Mouse (Mus musculus): ENCODE data around the gene Prg4.

The Prg4 gene

GRCm38 (mm10) chr1:150403914-150404313 lies 62.1 kb downstream of the Prg4 start:
- no peak for DNase-seq

Data from thymus, adult 18-20 months (tissue).